Mouse (Mus musculus): Measurements from ENCODE around the gene Cenpe. TPM values are rescaled to one million over a fixed set of nuclear protein-coding genes. Genes with fewer than 3 reads are reported as not detected.

The Cenpe gene
- polyA plus RNA-seq, 1 experiment = 2.2 TPM

GRCm38 (mm10) chr3:135280160-135280559, 67.8 kb downstream of the Cenpe start:
- no peak for DNase-seq (ENCODE audit: low read depth in 1 of 2, low spot score in 2 of 2)
- Histone ChIP-seq H3K27me3 (ENCODE audit: control insufficient read depth, insufficient read depth, low read length) (no peaks in the 10 kb centered on the region), H3K36me3 (ENCODE audit: control insufficient read depth, insufficient read depth, low read length) (no peaks in the 10 kb centered on the region), H3K4me3 (ENCODE audit: extremely low read depth, insufficient read depth, insufficient read length) (no peak overlapping the region), H3K4me1 (ENCODE audit: control insufficient read depth, insufficient read depth, insufficient read length) (no peaks in the 10 kb centered on the region), H3K27ac (ENCODE audit: insufficient read depth, low read length) (no peak overlapping the region)
- WGBS = 33% methylated on average over 4 of the region's 4 CpGs
- no peak for TF ChIP-seq POLR2A (IDR thresholded peaks at IDR 0.05; ENCODE audit: low read depth, low read length)
- no peak for TF ChIP-seq CTCF (IDR thresholded peaks at IDR 0.05; ENCODE audit: extremely low read depth, insufficient read depth, insufficient read length, insufficient replicate concordance)

GRCm38 (mm10) chr3:135280669-135281415, 68.5 kb downstream of the Cenpe start, which contains the start of gene Bdh2:
Gene Bdh2 (plus strand): TSS chr3:135281221.
- Histone ChIP-seq H3K4me3 (ENCODE audit: extremely low read depth, insufficient read depth, insufficient read length) (no peak within 1 kb of the TSS), H3K27ac (ENCODE audit: insufficient read depth, low read length) (no peak within 1 kb of the TSS), H3K27me3 (ENCODE audit: control insufficient read depth, insufficient read depth, low read length) (no peaks in the 10 kb centered on the region), H3K36me3 (ENCODE audit: control insufficient read depth, insufficient read depth, low read length) (no peaks in the 10 kb centered on the region), H3K4me1 (ENCODE audit: control insufficient read depth, insufficient read depth, insufficient read length) (no peaks in the 10 kb centered on the region)
- TF ChIP-seq CTCF (IDR thresholded peaks at IDR 0.05; ENCODE audit: extremely low read depth, insufficient read depth, insufficient read length, insufficient replicate concordance) = peak; percentile 68; the same call in 1 of the 2 replicates
- TF ChIP-seq POLR2A (IDR thresholded peaks at IDR 0.05; ENCODE audit: low read depth, low read length) = no peak
- DNase-seq (ENCODE audit: low read depth in 1 of 2, low spot score in 2 of 2) = peak; percentile 45 to 56
- WGBS = 32% methylated on average over 14 of the region's 14 CpGs

- DNase-seq (ENCODE audit: low read depth in 1 of 2, low spot score in 2 of 2) = peak in 1 of 2 experiments; percentile 3
- no peaks in the 10 kb centered on the region for H3K4me1 ChIP-seq (ENCODE audit: control insufficient read depth, insufficient read depth, insufficient read length)
- TF ChIP-seq POLR2A (IDR thresholded peaks at IDR 0.05; ENCODE audit: low read depth, low read length) (no peak), CTCF (IDR thresholded peaks at IDR 0.05; ENCODE audit: extremely low read depth, insufficient read depth, insufficient read length, insufficient replicate concordance) (no peak)
- 84% methylated on average over 8 of the region's 8 CpGs for WGBS
- H3K27me3 ChIP-seq (ENCODE audit: control insufficient read depth, insufficient read depth, low read length) = no peaks in the 10 kb centered on the region
- no peak overlapping the region for H3K27ac ChIP-seq (ENCODE audit: insufficient read depth, low read length)
- H3K4me3 ChIP-seq (ENCODE audit: extremely low read depth, insufficient read depth, insufficient read length) = no peak overlapping the region
- H3K36me3 ChIP-seq (ENCODE audit: control insufficient read depth, insufficient read depth, low read length) = no peaks in the 10 kb centered on the region
Observed at GRCm38 (mm10) chr3:135281701-135282100, 69.4 kb downstream of the Cenpe start.

- 88% methylated on average over 11 of the region's 11 CpGs for WGBS
- no peaks in the 10 kb centered on the region for H3K36me3 ChIP-seq (ENCODE audit: control insufficient read depth, insufficient read depth, low read length)
- no peak for DNase-seq (ENCODE audit: low read depth in 1 of 2, low spot score in 2 of 2)
Observed at GRCm38 (mm10) chr3:135285256-135285655, 72.9 kb downstream of the Cenpe start.

GRCm38 (mm10) chr3:135285807-135286206, 73.5 kb downstream of the Cenpe start:
- TF ChIP-seq CTCF (IDR thresholded peaks at IDR 0.05; ENCODE audit: extremely low read depth, insufficient read depth, insufficient read length, insufficient replicate concordance) = no peak
- TF ChIP-seq POLR2A (IDR thresholded peaks at IDR 0.05; ENCODE audit: low read depth, low read length) = no peak
- H3K27me3 ChIP-seq (ENCODE audit: control insufficient read depth, insufficient read depth, low read length) = no peaks in the 10 kb centered on the region
- no peak for DNase-seq (ENCODE audit: low read depth in 1 of 2, low spot score in 2 of 2)
- 75% methylated on average over 3 of the region's 3 CpGs for WGBS
- H3K36me3 ChIP-seq (ENCODE audit: control insufficient read depth, insufficient read depth, low read length) = no peaks in the 10 kb centered on the region
- no peak overlapping the region for H3K4me3 ChIP-seq (ENCODE audit: extremely low read depth, insufficient read depth, insufficient read length)
- no peaks in the 10 kb centered on the region for H3K4me1 ChIP-seq (ENCODE audit: control insufficient read depth, insufficient read depth, insufficient read length)
- H3K27ac ChIP-seq (ENCODE audit: insufficient read depth, low read length) = no peak overlapping the region

More at GRCm38 (mm10) chr3:135285256-135285655, 72.9 kb downstream of the Cenpe start:
- H3K4me3 ChIP-seq (ENCODE audit: extremely low read depth, insufficient read depth, insufficient read length) = no peak overlapping the region
- no peak overlapping the region for H3K27ac ChIP-seq (ENCODE audit: insufficient read depth, low read length)
- H3K27me3 ChIP-seq (ENCODE audit: control insufficient read depth, insufficient read depth, low read length) = no peaks in the 10 kb centered on the region
- no peak for TF ChIP-seq POLR2A (IDR thresholded peaks at IDR 0.05; ENCODE audit: low read depth, low read length)
- TF ChIP-seq CTCF (IDR thresholded peaks at IDR 0.05; ENCODE audit: extremely low read depth, insufficient read depth, insufficient read length, insufficient replicate concordance) = no peak
- H3K4me1 ChIP-seq (ENCODE audit: control insufficient read depth, insufficient read depth, insufficient read length) = no peaks in the 10 kb centered on the region

- no peaks in the 10 kb centered on the region for H3K4me1 ChIP-seq (ENCODE audit: control insufficient read depth, insufficient read depth, insufficient read length)
- no peaks in the 10 kb centered on the region for H3K36me3 ChIP-seq (ENCODE audit: control insufficient read depth, insufficient read depth, low read length)
- TF ChIP-seq POLR2A (IDR thresholded peaks at IDR 0.05; ENCODE audit: low read depth, low read length) (no peak), CTCF (IDR thresholded peaks at IDR 0.05; ENCODE audit: extremely low read depth, insufficient read depth, insufficient read length, insufficient replicate concordance) (no peak)
- no peak overlapping the region for H3K27ac ChIP-seq (ENCODE audit: insufficient read depth, low read length)
- WGBS = 89% methylated on average over 8 of the region's 8 CpGs
- H3K4me3 ChIP-seq (ENCODE audit: extremely low read depth, insufficient read depth, insufficient read length) = no peak overlapping the region
- no peak for DNase-seq (ENCODE audit: low read depth in 1 of 2, low spot score in 2 of 2)
- H3K27me3 ChIP-seq (ENCODE audit: control insufficient read depth, insufficient read depth, low read length) = no peaks in the 10 kb centered on the region
Observed at GRCm38 (mm10) chr3:135288138-135288750, 75.9 kb downstream of the Cenpe start.

GRCm38 (mm10) chr3:135289148-135289547, 76.8 kb downstream of the Cenpe start:
- Histone ChIP-seq H3K4me1 (ENCODE audit: control insufficient read depth, insufficient read depth, insufficient read length) (no peaks in the 10 kb centered on the region), H3K27me3 (ENCODE audit: control insufficient read depth, insufficient read depth, low read length) (no peaks in the 10 kb centered on the region), H3K36me3 (ENCODE audit: control insufficient read depth, insufficient read depth, low read length) (no peaks in the 10 kb centered on the region), H3K4me3 (ENCODE audit: extremely low read depth, insufficient read depth, insufficient read length) (no peak overlapping the region), H3K27ac (ENCODE audit: insufficient read depth, low read length) (no peak overlapping the region)
- WGBS = 93% methylated on average over 1 of the region's 1 CpGs
- no peak for TF ChIP-seq CTCF (IDR thresholded peaks at IDR 0.05; ENCODE audit: extremely low read depth, insufficient read depth, insufficient read length, insufficient replicate concordance)
- no peak for TF ChIP-seq POLR2A (IDR thresholded peaks at IDR 0.05; ENCODE audit: low read depth, low read length)
- DNase-seq (ENCODE audit: low read depth in 1 of 2, low spot score in 2 of 2) = no peak
